ENCODE assay signal across 8 mouse cellular contexts in the genomic region with DNA sequence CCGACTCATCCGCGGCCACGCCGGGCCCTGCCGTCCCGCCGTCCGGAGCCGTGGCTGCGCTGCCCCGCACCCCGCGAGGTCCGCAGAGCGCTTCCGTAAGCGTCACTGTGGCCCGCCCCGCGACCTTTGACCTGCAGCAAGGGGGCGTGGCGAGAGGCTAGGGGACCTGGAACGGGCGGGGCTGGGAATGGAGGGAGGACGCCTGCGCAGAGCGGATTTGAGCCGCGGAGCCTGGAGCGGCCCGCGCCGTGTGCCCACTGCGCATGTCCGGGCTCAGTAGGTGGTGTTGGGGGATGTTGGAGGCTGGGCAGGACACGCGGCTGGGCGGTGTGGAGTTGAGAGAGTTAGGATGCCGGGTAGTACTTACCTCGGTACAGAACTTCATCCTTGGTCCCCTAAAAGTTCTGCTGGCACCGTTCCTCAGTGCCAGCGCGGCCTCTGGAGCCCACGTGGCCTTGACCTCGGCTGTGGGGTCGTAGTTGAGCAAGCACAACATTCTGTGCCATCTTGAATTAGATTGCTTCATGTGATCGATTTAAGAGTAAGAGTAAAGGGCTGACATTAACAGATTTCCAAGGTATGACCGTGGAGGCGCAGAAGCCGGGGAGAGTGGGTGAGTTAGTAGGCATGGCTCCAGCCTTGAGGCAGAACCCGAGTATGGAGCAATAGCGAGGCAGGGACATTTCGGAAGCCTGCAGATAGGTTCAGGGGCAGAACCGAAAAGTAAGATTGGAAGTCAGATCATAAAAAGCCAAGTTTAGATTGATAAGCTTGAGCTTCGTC. TPM values are rescaled to one million over a fixed set of nuclear protein-coding genes. Genes with fewer than 3 reads are reported as not detected.
DNase-seq lines count a peak whose midpoint lies in the region; ATAC-seq and TF ChIP-seq lines count a peak whose summit lies in the region.

TSS of gene Otulin (minus strand) at position 93 of the 783 bp plus-strand sequence.

- H3K36me3 ChIP-seq in ES-E14 (ENCODE audit: control insufficient read depth, insufficient read depth, low read length, poor library complexity, severe bottlenecking) = peaks cover 4% of the 10 kb centered on the region; the same call in 1 of the 2 replicates
- H3K36me3 ChIP-seq in forebrain, embryonic 15.5 days = 0 out of 2 replicates have a peak, but pooled peaks cover 3% of the 10 kb centered on the region

- WGBS in forebrain, embryonic 15.5 days = 6% methylated on average over 56 of the region's 56 CpGs
- 7% methylated on average over 56 of the region's 56 CpGs for WGBS in lung, adult 2 months

- intact Hi-C loops in heart, postnatal 25 days (cut with DNase I) = no loop called here

- DNase-seq in ES-E14 (ENCODE audit: low read depth, low spot score) = peak; percentile 96
- DNase-seq in cerebellum, adult 11-12 months = peak; percentile 98
- DNase-seq in heart, postnatal 25 days (ENCODE audit: low spot score) = peak; percentile 95
- DNase-seq in layer of hippocampus, adult 18-20 months (ENCODE audit: low spot score in 2 of 2) = peak; percentile 97 to 98
- peak; percentile 100 for DNase-seq in lung, adult 2 months
- peak; percentile 95 for DNase-seq in thymus, adult 18-20 months

- H3K27ac ChIP-seq in ES-E14 (ENCODE audit: insufficient read depth, low read depth, low read length, poor library complexity, severe bottlenecking) = no peak within 1 kb of the TSS; the same call in 1 of the 2 replicates
- peak within 1 kb of the TSS; percentile 19 for H3K27ac ChIP-seq in forebrain, embryonic 15.5 days (replicated peaks)

- peak within 1 kb of the TSS; percentile 82 to 95 for H3K4me3 ChIP-seq in ES-E14 (ENCODE audit: insufficient read depth in 1 of 2, low read depth in 1 of 2, low read length in 2 of 2, poor library complexity in 1 of 2, severe bottlenecking in 1 of 2)
- H3K4me3 ChIP-seq in forebrain, embryonic 15.5 days = peak within 1 kb of the TSS; percentile 66
- H3K4me3 ChIP-seq in lung, adult 2 months (replicated peaks; ENCODE audit: extremely low read depth, low read depth, low read length) = peak within 1 kb of the TSS; percentile 82

- H3K9ac ChIP-seq in ES-E14 (ENCODE audit: insufficient read depth, low read depth, low read length, poor library complexity, severe bottlenecking) = peak within 1 kb of the TSS; percentile 91
- H3K9ac ChIP-seq in forebrain, embryonic 15.5 days (replicated peaks) = peak within 1 kb of the TSS; percentile 58

- no peak for TF ChIP-seq CTCF in lung, adult 2 months (IDR thresholded peaks at IDR 0.05; ENCODE audit: insufficient read depth, low read length)

- in situ Hi-C loops in ES-E14 (cut with MboI; ENCODE audit: low sequenced_read_pairs in 2 of 2, unreplicated experiment in 2 of 2) = no loop called here

- peak; percentile 64; the same call in 1 of the 2 replicates for TF ChIP-seq POLR2A in lung, adult 2 months (IDR thresholded peaks at IDR 0.05; ENCODE audit: borderline replicate concordance, extremely low read depth, low read depth, low read length)

- no peaks in the 10 kb centered on the region for H3K27me3 ChIP-seq in forebrain, embryonic 15.5 days

- ATAC-seq in forebrain, embryonic 15.5 days (replicated peaks) = peak; percentile 99
- ATAC-seq in neutrophil, adult 5-6 weeks (ENCODE audit: extremely low read depth, insufficient number of reproducible peaks, low FRiP score, poor library complexity, severe bottlenecking) = peak; percentile 92

- H3K4me2 ChIP-seq in forebrain, embryonic 15.5 days (replicated peaks) = peak within 1 kb of the TSS; percentile 77

- no peaks in the 10 kb centered on the region for H3K9me3 ChIP-seq in ES-E14 (ENCODE audit: control insufficient read depth, insufficient read depth, low read depth, low read length)
- H3K9me3 ChIP-seq in forebrain, embryonic 15.5 days = no peaks in the 10 kb centered on the region

- H3K4me1 ChIP-seq in ES-E14 (ENCODE audit: control insufficient read depth in 2 of 2, insufficient read depth in 2 of 2, low read length in 2 of 2, poor library complexity in 1 of 2) = peaks cover 0 to 14% of the 10 kb centered on the region in 2 experiments; a peak in 1 of 4 replicates
- peaks cover 21% of the 10 kb centered on the region for H3K4me1 ChIP-seq in forebrain, embryonic 15.5 days
- peaks cover 19% of the 10 kb centered on the region for H3K4me1 ChIP-seq in lung, adult 2 months (ENCODE audit: control insufficient read depth, insufficient read depth, low read length)

TF ChIP-seq in ES-E14, 5 proteins besides CTCF, POLR2A, EP300 and RAD21:
- no peak for TF ChIP-seq ZNF384 (IDR thresholded peaks at IDR 0.05; ENCODE audit: low read depth, low read length)
- no peak for TF ChIP-seq ZC3H11A (IDR thresholded peaks at IDR 0.05; ENCODE audit: borderline replicate concordance, low read depth, low read length)
- TF ChIP-seq HCFC1 (IDR thresholded peaks at IDR 0.05; ENCODE audit: borderline replicate concordance, insufficient read depth, low read length) = peak; percentile 68; the same call in 1 of the 2 replicates
- TF ChIP-seq MAFK (IDR thresholded peaks at IDR 0.05; ENCODE audit: insufficient read depth, low read depth, low read length) = no peak
- TF ChIP-seq CHD2 (IDR thresholded peaks at IDR 0.05; ENCODE audit: low read depth, low read length) = peak; percentile 55; the same call in 1 of the 2 replicates

RNA-seq across cellular contexts. Expression of gene Otulin, which starts in this region (rescaled TPM):
- total RNA-seq in ES-E14 (2012; rRNA removed) = 24.4 and 28.0 TPM in 2 replicates
- 28.6 and 30.7 TPM in 2 replicates for polyA plus RNA-seq in forebrain, embryonic 15.5 days (2015; fragmentation: Nextera tagmentation; extraction: Ambion mirVana)
- 10 to 100 TPM; 22.4 to 26.8 TPM for total RNA-seq in heart, postnatal 25 days (2021)
- total RNA-seq in layer of hippocampus, adult 18-20 months (2021) = 10 to 100 TPM; 20.7 to 21.4 TPM
- 16.4 and 23.7 TPM in 2 replicates for polyA plus RNA-seq in lung, adult 2 months (2012; rRNA removed)
- total RNA-seq in neutrophil, adult 5-6 weeks (2017) = 78.6 and 82.3 TPM in 2 replicates
